Comparison of ENCODE assay signal across 16 mouse cellular contexts in the genomic region with DNA sequence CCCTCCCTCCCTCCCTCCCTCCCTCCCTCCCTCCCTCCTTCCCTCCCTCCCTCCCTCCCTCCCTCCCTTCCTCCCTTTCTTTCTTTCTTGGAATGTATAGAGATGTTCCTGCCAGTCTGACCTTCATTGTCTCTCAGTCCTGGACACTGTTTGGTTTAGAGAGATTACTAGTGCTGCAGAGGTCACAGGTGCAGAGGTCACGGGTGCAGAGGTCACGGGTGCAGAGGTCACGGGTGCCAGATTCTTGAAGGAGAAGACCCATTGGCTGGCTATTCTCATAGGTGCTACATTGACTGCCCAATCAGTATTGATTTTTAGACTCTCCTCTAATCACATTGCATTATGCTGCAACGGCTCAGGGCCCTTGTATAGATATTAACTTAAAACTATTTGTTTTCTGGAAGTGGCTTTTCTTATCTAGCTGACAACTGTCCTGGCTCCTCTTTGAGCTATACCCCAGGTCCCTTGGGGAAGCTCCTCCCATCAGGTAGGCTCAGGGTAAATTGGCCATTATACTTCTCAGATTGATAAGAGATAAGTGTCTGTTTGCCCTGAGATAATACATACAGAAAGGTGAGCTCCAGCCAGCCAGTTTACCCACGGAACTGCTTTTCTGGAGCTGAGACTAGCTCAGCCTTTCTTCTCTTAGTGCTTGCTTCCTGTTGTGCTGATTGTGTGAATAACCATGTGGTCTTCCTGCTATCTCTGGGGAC.
"Had no signal": no experiment of that assay in that cellular context is flagged by ENCODE, and none has a peak within 500 bp of the region (broad histone marks: within the 10 kb centered on the region; RNA-seq: fewer than 3 reads in every experiment).

No protein-coding gene starts in this region.

- H3K36me3 ChIP-seq: limb, embryonic 10.5 days; liver, embryonic 13.5 days; lung, embryonic 15.5 days; neural tube, embryonic 12.5 days; stomach, embryonic 15.5 days had no signal

- ATAC-seq: inflammation-experienced regulatory T-cells, adult 6 months; liver, postnatal 0 days had no signal

- H3K4me1 ChIP-seq: limb, embryonic 10.5 days; lung, embryonic 15.5 days; neural tube, embryonic 12.5 days had no signal

- H3K4me2 ChIP-seq: liver, embryonic 13.5 days; lung, embryonic 15.5 days; neural tube, embryonic 12.5 days; stomach, embryonic 15.5 days had no signal

- DNase-seq: kidney, adult 9 months; kidney, postnatal 36 days; liver, embryonic 13.5 days; liver, postnatal 0 days; lung, postnatal 14 days; midbrain, embryonic 14.5 days; retina, postnatal 1 day; thymus, adult 2 months; thymus, postnatal 25 days had no signal

- H3K9me3 ChIP-seq: limb, embryonic 10.5 days; liver, embryonic 13.5 days; lung, embryonic 15.5 days; neural tube, embryonic 12.5 days; stomach, embryonic 15.5 days had no signal

- H3K27ac ChIP-seq: kidney, postnatal 0 days; limb, embryonic 10.5 days; liver, embryonic 13.5 days; lung, embryonic 15.5 days; macrophage; neural tube, embryonic 12.5 days; stomach, embryonic 15.5 days had no signal

- H3K4me3 ChIP-seq: limb, embryonic 10.5 days; liver, embryonic 13.5 days; lung, embryonic 15.5 days; neural tube, embryonic 12.5 days; stomach, embryonic 15.5 days had no signal

- H3K27me3 ChIP-seq: liver, embryonic 13.5 days; lung, embryonic 15.5 days; neural tube, embryonic 12.5 days; stomach, embryonic 15.5 days had no signal

- H3K9ac ChIP-seq: liver, embryonic 13.5 days; liver, postnatal 0 days; lung, embryonic 15.5 days; neural tube, embryonic 12.5 days; stomach, embryonic 15.5 days had no signal
